Mouse (Mus musculus) megakaryocyte, embryonic 14.5 days (primary cell): ENCODE data around the gene Pik3r6. TPM values are rescaled to one million over a fixed set of nuclear protein-coding genes. Genes with fewer than 3 reads are reported as not detected.

Source experiments
- H3K27me3 ChIP-seq: replicated peaks from 2 replicates; pipeline ENCODE3; 2012; ENCODE audit warnings: inconsistent platforms
- H3K36me3 ChIP-seq: replicated peaks from 2 replicates; pipeline ENCODE3; 2012; ENCODE audit warnings: low read length, inconsistent platforms, mixed read lengths
- H3K4me1 ChIP-seq: 2 replicates; pipeline ENCODE4 v1.6.1; 2012; ENCODE audit warnings: inconsistent platforms
- H3K4me3 ChIP-seq: replicated peaks from 2 replicates; pipeline ENCODE3; 2012; ENCODE audit warnings: moderate library complexity, mild to moderate bottlenecking, inconsistent platforms
- H3K9me3 ChIP-seq: 2 replicates; pipeline ENCODE4 v1.6.1; 2012; ENCODE audit warnings: inconsistent platforms
- FLI1 ChIP-seq: IDR thresholded peaks from 2 replicates; pipeline ENCODE4 v1.6.1; 2012; ENCODE audit warnings: low read length, inconsistent platforms, mixed read lengths
- GATA1 ChIP-seq: IDR thresholded peaks from 3 replicates; pipeline ENCODE4 v1.6.1; 2012; ENCODE audit warnings: mixed read lengths, low read length, inconsistent platforms, borderline replicate concordance
- polyA plus RNA-seq: library from polyadenylated mRNA; stranded (reverse); fragments of >175 nt; gene quantifications from 2 replicates; pipeline ENCODE4 v1.2.3, GENCODE M21; 2012; ENCODE audit warnings: low replicate concordance; ENCODE audit not compliant: insufficient read depth

The Pik3r6 gene
- polyA plus RNA-seq, result 1.7 TPM in 1 of 2 replicates, not detected in the other

GRCm38 (mm10) chr11:68502902-68503629, at the start of gene Pik3r6:
Gene Pik3r6 (plus strand): TSS chr11:68503019.
- Histone ChIP-seq H3K4me3 (peak within 1 kb of the TSS; percentile 80), H3K27me3 (peaks cover 50% of the 10 kb centered on the region), H3K9me3 (no peaks in the 10 kb centered on the region), H3K36me3 (no peaks in the 10 kb centered on the region), H3K4me1 (peaks cover 34% of the 10 kb centered on the region)
- TF ChIP-seq GATA1 (no peak), FLI1 (no peak)

- H3K27me3 ChIP-seq, result peaks cover 34% of the 10 kb centered on the region
- H3K9me3 ChIP-seq, result no peaks in the 10 kb centered on the region
- no peaks in the 10 kb centered on the region for H3K36me3 ChIP-seq
- no peak overlapping the region for H3K4me3 ChIP-seq
- H3K4me1 ChIP-seq, result peaks cover 3% of the 10 kb centered on the region; the same call in 1 of the 2 replicates
- TF ChIP-seq FLI1, result no peak
- TF ChIP-seq GATA1, result no peak
Measured at GRCm38 (mm10) chr11:68453301-68453700, 49.5 kb upstream of the Pik3r6 start.

- no peaks in the 10 kb centered on the region for H3K4me1 ChIP-seq
- no peak for TF ChIP-seq GATA1
- H3K27me3 ChIP-seq, result peaks cover 12% of the 10 kb centered on the region
Measured at GRCm38 (mm10) chr11:68458086-68458485, 44.7 kb upstream of the Pik3r6 start.

GRCm38 (mm10) chr11:68459021-68459420, 43.8 kb upstream of the Pik3r6 start:
- Histone ChIP-seq H3K27me3 (peaks cover 12% of the 10 kb centered on the region), H3K36me3 (no peaks in the 10 kb centered on the region), H3K4me3 (no peak overlapping the region), H3K9me3 (no peaks in the 10 kb centered on the region), H3K4me1 (no peaks in the 10 kb centered on the region)
- TF ChIP-seq GATA1, result no peak
- TF ChIP-seq FLI1, result no peak

More at GRCm38 (mm10) chr11:68458086-68458485, 44.7 kb upstream of the Pik3r6 start:
- Histone ChIP-seq H3K4me3 (no peak overlapping the region), H3K9me3 (no peaks in the 10 kb centered on the region), H3K36me3 (no peaks in the 10 kb centered on the region)

GRCm38 (mm10) chr11:68459486-68459885, 43.3 kb upstream of the Pik3r6 start:
- no peak for TF ChIP-seq GATA1
- TF ChIP-seq FLI1, result no peak
- Histone ChIP-seq H3K4me3 (no peak overlapping the region), H3K36me3 (no peaks in the 10 kb centered on the region), H3K9me3 (no peaks in the 10 kb centered on the region), H3K4me1 (no peaks in the 10 kb centered on the region), H3K27me3 (peaks cover 14% of the 10 kb centered on the region)

GRCm38 (mm10) chr11:68462716-68463115, 40.1 kb upstream of the Pik3r6 start:
- peaks cover 12% of the 10 kb centered on the region for H3K27me3 ChIP-seq
- TF ChIP-seq FLI1 (no peak), GATA1 (no peak)
- H3K36me3 ChIP-seq, result no peaks in the 10 kb centered on the region
- H3K4me3 ChIP-seq, result no peak overlapping the region
- H3K9me3 ChIP-seq, result no peaks in the 10 kb centered on the region
- H3K4me1 ChIP-seq, result no peaks in the 10 kb centered on the region

- Histone ChIP-seq H3K4me1 (no peaks in the 10 kb centered on the region), H3K27me3 (peaks cover 18% of the 10 kb centered on the region), H3K9me3 (no peaks in the 10 kb centered on the region), H3K4me3 (no peak overlapping the region), H3K36me3 (no peaks in the 10 kb centered on the region)
- TF ChIP-seq FLI1 (no peak), GATA1 (no peak)
Measured at GRCm38 (mm10) chr11:68464260-68464659, 38.6 kb upstream of the Pik3r6 start.

GRCm38 (mm10) chr11:68465090-68465489, 37.7 kb upstream of the Pik3r6 start:
- Histone ChIP-seq H3K36me3 (no peaks in the 10 kb centered on the region), H3K4me3 (no peak overlapping the region), H3K9me3 (no peaks in the 10 kb centered on the region), H3K4me1 (no peaks in the 10 kb centered on the region), H3K27me3 (peaks cover 22% of the 10 kb centered on the region)
- TF ChIP-seq GATA1 (no peak), FLI1 (no peak)

- Histone ChIP-seq H3K27me3 (peaks cover 25% of the 10 kb centered on the region), H3K4me1 (no peaks in the 10 kb centered on the region), H3K36me3 (no peaks in the 10 kb centered on the region), H3K4me3 (no peak overlapping the region), H3K9me3 (no peaks in the 10 kb centered on the region)
- TF ChIP-seq FLI1 (no peak), GATA1 (no peak)
Measured at GRCm38 (mm10) chr11:68467441-68467840, 35.4 kb upstream of the Pik3r6 start.

GRCm38 (mm10) chr11:68467962-68468612, 34.7 kb upstream of the Pik3r6 start:
- Histone ChIP-seq H3K4me3 (no peak overlapping the region), H3K4me1 (no peaks in the 10 kb centered on the region), H3K9me3 (no peaks in the 10 kb centered on the region), H3K36me3 (no peaks in the 10 kb centered on the region), H3K27me3 (peaks cover 29% of the 10 kb centered on the region)
- TF ChIP-seq FLI1 (no peak), GATA1 (no peak)
